Mouse (Mus musculus): Measurements from ENCODE around the gene Mcl1. TPM values are rescaled to one million over a fixed set of nuclear protein-coding genes. Genes with fewer than 3 reads are reported as not detected.

The Mcl1 gene
- polyA plus RNA-seq, 1 experiment from 2014 or later: 46.3 TPM

DNA sequence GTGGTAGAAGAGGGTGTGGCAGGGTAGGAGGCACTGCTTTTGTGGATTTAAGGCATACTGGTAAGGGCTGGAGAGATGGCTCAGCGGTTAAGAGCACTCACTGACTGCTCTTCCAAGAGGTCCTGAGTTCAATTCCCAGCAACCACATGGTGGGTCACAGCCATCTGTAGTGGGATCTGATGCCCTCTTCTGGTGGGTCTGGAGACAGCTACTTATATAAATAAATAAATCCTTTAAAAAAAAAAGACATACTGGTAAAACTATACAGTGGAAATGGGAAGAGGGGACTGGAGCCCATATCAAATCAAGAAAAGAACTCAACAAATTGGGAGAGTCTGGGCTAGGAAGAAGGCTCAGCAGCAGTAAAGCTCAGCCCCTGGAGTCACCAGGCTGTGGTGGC lies 18.9 kb upstream of the Mcl1 start:
- no peaks in the 10 kb centered on the region for H3K27me3 ChIP-seq (ENCODE audit: control insufficient read depth, insufficient read depth, low read length)
- H3K9me3 ChIP-seq (replicated peaks; ENCODE audit: control insufficient read depth, low read length): no peaks in the 10 kb centered on the region
- H3K4me1 ChIP-seq (ENCODE audit: control insufficient read depth, insufficient read depth, low read length): no peaks in the 10 kb centered on the region; the same call in 1 of the 2 replicates
- peaks cover 4% of the 10 kb centered on the region; the same call in 1 of the 2 replicates for H3K36me3 ChIP-seq (ENCODE audit: control insufficient read depth, insufficient read depth, low read length)
- H3K9ac ChIP-seq (ENCODE audit: low read depth, low read length): no peak overlapping the region
- no peak overlapping the region for H3K4me2 ChIP-seq
- H3K27ac ChIP-seq (ENCODE audit: low read depth, low read length): no peak overlapping the region
- no peak overlapping the region for H3K4me3 ChIP-seq (ENCODE audit: low read depth, low read length)
- 84% methylated on average over 1 of the region's 1 CpGs for WGBS (ENCODE audit: insufficient replicate concordance)
- no peak for ATAC-seq (replicated peaks; ENCODE audit: insufficient number of reproducible peaks, low FRiP score, low TSS enrichment)

DNA sequence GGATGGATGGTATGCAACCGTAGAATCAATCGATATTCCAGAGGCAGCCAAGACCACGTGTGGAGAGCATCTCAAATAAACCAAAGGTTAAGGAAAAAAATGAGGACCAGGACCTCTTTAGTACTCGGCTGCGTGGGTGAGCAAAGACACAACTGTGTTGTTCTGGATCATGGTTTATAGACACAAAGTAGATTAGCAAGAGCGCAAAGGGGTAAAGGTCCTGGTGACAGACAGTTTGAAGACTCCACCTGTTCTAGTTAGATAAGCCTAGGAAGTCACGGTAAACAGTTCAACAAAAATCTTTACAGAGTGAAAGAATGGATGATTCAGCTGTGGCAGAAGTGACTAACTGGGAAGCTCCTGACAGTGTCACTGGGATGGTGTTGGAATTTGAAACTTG lies 15.5 kb upstream of the Mcl1 start:
- H3K4me1 ChIP-seq (ENCODE audit: control insufficient read depth, insufficient read depth, low read length): no peaks in the 10 kb centered on the region; the same call in 1 of the 2 replicates
- H3K9ac ChIP-seq (ENCODE audit: low read depth, low read length): no peak overlapping the region
- peaks cover 4% of the 10 kb centered on the region; the same call in 1 of the 2 replicates for H3K36me3 ChIP-seq (ENCODE audit: control insufficient read depth, insufficient read depth, low read length)
- H3K9me3 ChIP-seq (replicated peaks; ENCODE audit: control insufficient read depth, low read length): no peaks in the 10 kb centered on the region
- no peak for ATAC-seq (replicated peaks; ENCODE audit: insufficient number of reproducible peaks, low FRiP score, low TSS enrichment)
- H3K27ac ChIP-seq (ENCODE audit: low read depth, low read length): no peak overlapping the region
- no peaks in the 10 kb centered on the region for H3K27me3 ChIP-seq (ENCODE audit: control insufficient read depth, insufficient read depth, low read length)
- WGBS (ENCODE audit: insufficient replicate concordance): 76% methylated on average over 7 of the region's 7 CpGs
- H3K4me2 ChIP-seq: no peak overlapping the region
- H3K4me3 ChIP-seq (ENCODE audit: low read depth, low read length): no peak overlapping the region

GRCm38 (mm10) chr3:95645313-95646235 lies 13.0 kb upstream of the Mcl1 start:
- Histone ChIP-seq H3K27ac (ENCODE audit: low read depth, low read length) (no peak overlapping the region), H3K4me1 (ENCODE audit: control insufficient read depth, insufficient read depth, low read length) (no peaks in the 10 kb centered on the region; the same call in 1 of the 2 replicates), H3K4me3 (ENCODE audit: low read depth, low read length) (no peak overlapping the region), H3K9ac (ENCODE audit: low read depth, low read length) (no peak overlapping the region), H3K9me3 (replicated peaks; ENCODE audit: control insufficient read depth, low read length) (no peaks in the 10 kb centered on the region), H3K27me3 (ENCODE audit: control insufficient read depth, insufficient read depth, low read length) (no peaks in the 10 kb centered on the region), H3K4me2 (no peak overlapping the region), H3K36me3 (ENCODE audit: control insufficient read depth, insufficient read depth, low read length) (no peaks in the 10 kb centered on the region)
- ATAC-seq (replicated peaks; ENCODE audit: insufficient number of reproducible peaks, low FRiP score, low TSS enrichment): no peak
- WGBS (ENCODE audit: insufficient replicate concordance): 51% methylated on average over 10 of the region's 10 CpGs

DNA sequence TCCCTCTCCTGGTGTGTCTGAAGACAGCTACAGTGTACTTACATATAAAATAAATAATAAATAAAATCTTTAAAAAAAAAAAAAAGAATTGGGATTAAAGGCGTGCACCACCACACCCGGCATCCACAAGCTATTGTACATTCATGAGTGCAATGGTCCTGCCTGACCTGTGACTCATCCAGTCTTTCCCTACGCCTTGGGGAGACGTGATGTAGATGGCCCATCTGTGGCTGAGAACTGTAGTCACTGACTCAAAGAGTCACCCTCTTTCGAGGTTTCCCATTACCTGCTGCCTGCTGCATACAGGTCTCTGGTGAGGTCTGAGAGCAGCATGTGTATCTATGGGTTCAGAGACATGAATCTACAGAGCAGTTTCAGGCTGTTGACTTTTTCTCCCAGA lies 10.6 kb upstream of the Mcl1 start:
- Histone ChIP-seq H3K27ac (ENCODE audit: low read depth, low read length) (no peak overlapping the region), H3K9ac (ENCODE audit: low read depth, low read length) (no peak overlapping the region), H3K36me3 (ENCODE audit: control insufficient read depth, insufficient read depth, low read length) (no peaks in the 10 kb centered on the region), H3K27me3 (ENCODE audit: control insufficient read depth, insufficient read depth, low read length) (no peaks in the 10 kb centered on the region), H3K4me2 (no peak overlapping the region), H3K9me3 (replicated peaks; ENCODE audit: control insufficient read depth, low read length) (no peaks in the 10 kb centered on the region), H3K4me1 (ENCODE audit: control insufficient read depth, insufficient read depth, low read length) (peaks cover 11% of the 10 kb centered on the region), H3K4me3 (ENCODE audit: low read depth, low read length) (no peak overlapping the region)
- 92% methylated on average over 5 of the region's 5 CpGs for WGBS (ENCODE audit: insufficient replicate concordance)
- no peak for ATAC-seq (replicated peaks; ENCODE audit: insufficient number of reproducible peaks, low FRiP score, low TSS enrichment)

GRCm38 (mm10) chr3:95650276-95651032 lies 8.1 kb upstream of the Mcl1 start:
- H3K4me1 ChIP-seq (ENCODE audit: control insufficient read depth, insufficient read depth, low read length): peaks cover 20% of the 10 kb centered on the region
- no peaks in the 10 kb centered on the region for H3K9me3 ChIP-seq (replicated peaks; ENCODE audit: control insufficient read depth, low read length)
- 61% methylated on average over 6 of the region's 6 CpGs for WGBS (ENCODE audit: insufficient replicate concordance)
- no peaks in the 10 kb centered on the region for H3K36me3 ChIP-seq (ENCODE audit: control insufficient read depth, insufficient read depth, low read length)
- H3K4me2 ChIP-seq: no peak overlapping the region
- H3K4me3 ChIP-seq (ENCODE audit: low read depth, low read length): no peak overlapping the region
- H3K9ac ChIP-seq (ENCODE audit: low read depth, low read length): no peak overlapping the region; the same call in 1 of the 2 replicates
- no peak for ATAC-seq (replicated peaks; ENCODE audit: insufficient number of reproducible peaks, low FRiP score, low TSS enrichment)
- H3K27me3 ChIP-seq (ENCODE audit: control insufficient read depth, insufficient read depth, low read length): no peaks in the 10 kb centered on the region
- peak overlapping the region; percentile 72 for H3K27ac ChIP-seq (ENCODE audit: low read depth, low read length)

DNA sequence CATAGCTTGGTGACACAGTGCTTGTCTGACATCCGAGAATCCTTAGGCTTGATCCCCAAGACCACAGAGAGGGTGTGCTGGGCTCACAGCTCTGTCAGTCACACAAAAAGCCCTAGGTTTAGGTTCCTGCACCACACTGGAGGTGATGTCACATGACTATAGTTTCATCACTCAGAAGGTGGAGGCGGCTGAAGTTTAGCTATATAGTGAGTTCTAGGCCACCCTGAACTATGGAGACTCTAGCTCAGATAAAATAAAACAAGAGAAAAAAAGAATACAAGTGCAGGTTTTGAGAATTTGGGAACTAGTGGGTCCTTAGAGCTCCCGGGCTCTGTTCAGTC lies 7.6 kb upstream of the Mcl1 start:
- Histone ChIP-seq H3K9me3 (replicated peaks; ENCODE audit: control insufficient read depth, low read length) (no peaks in the 10 kb centered on the region), H3K4me2 (no peak overlapping the region), H3K4me1 (ENCODE audit: control insufficient read depth, insufficient read depth, low read length) (peaks cover 20% of the 10 kb centered on the region), H3K4me3 (ENCODE audit: low read depth, low read length) (no peak overlapping the region), H3K36me3 (ENCODE audit: control insufficient read depth, insufficient read depth, low read length) (no peaks in the 10 kb centered on the region), H3K27me3 (ENCODE audit: control insufficient read depth, insufficient read depth, low read length) (no peaks in the 10 kb centered on the region), H3K27ac (ENCODE audit: low read depth, low read length) (peak overlapping the region; percentile 60), H3K9ac (ENCODE audit: low read depth, low read length) (no peak overlapping the region; the same call in 1 of the 2 replicates)
- 80% methylated on average over 3 of the region's 3 CpGs for WGBS (ENCODE audit: insufficient replicate concordance)
- no peak for ATAC-seq (replicated peaks; ENCODE audit: insufficient number of reproducible peaks, low FRiP score, low TSS enrichment)

DNA sequence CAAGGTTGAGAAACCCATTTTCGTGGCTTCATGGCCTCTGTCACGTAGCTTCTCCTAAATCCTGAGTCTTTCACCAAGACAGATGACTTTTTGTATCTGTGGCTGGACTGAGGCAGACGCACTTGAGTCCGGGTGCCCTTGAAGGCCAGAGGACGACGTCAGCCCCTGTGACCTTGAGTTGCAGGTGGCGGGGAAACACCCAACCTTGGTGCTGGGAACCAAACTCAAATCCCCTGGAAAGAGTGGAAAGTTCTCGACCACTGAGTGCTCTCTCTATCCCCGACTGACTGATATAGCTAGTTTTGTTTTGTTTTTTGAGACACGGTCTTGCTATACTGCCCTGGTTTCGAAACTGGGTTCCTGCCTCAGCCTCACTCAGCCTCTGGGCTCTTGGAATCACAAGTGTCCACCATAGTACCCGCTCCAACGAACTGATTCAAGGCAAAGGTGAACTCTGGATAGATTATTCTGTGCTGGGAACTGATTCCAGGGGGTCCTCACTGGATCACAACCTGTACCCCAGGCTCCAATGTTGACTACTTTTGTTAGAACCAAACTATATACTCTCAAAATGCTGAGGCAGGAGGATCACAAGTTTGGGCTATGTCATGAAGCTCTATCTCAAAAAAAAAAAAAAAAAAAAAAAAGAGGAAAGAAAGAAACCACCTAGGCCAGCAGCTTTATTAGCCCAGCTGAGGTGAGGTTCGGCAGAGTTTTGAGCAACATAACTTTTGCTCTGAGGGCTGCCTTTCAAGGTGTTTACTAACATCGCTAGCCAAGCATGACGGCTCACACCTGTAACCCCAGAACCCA lies 7.0 kb upstream of the Mcl1 start:
- H3K27me3 ChIP-seq (ENCODE audit: control insufficient read depth, insufficient read depth, low read length): no peaks in the 10 kb centered on the region
- H3K4me1 ChIP-seq (ENCODE audit: control insufficient read depth, insufficient read depth, low read length): peaks cover 20% of the 10 kb centered on the region
- H3K9ac ChIP-seq (ENCODE audit: low read depth, low read length): no peak overlapping the region
- H3K36me3 ChIP-seq (ENCODE audit: control insufficient read depth, insufficient read depth, low read length): no peaks in the 10 kb centered on the region
- H3K27ac ChIP-seq (ENCODE audit: low read depth, low read length): peak overlapping the region; percentile 60; the same call in 1 of the 2 replicates
- H3K4me2 ChIP-seq: no peak overlapping the region
- WGBS (ENCODE audit: insufficient replicate concordance): 85% methylated on average over 16 of the region's 16 CpGs
- H3K4me3 ChIP-seq (ENCODE audit: low read depth, low read length): no peak overlapping the region
- no peaks in the 10 kb centered on the region for H3K9me3 ChIP-seq (replicated peaks; ENCODE audit: control insufficient read depth, low read length)
- no peak for ATAC-seq (replicated peaks; ENCODE audit: insufficient number of reproducible peaks, low FRiP score, low TSS enrichment)

DNA sequence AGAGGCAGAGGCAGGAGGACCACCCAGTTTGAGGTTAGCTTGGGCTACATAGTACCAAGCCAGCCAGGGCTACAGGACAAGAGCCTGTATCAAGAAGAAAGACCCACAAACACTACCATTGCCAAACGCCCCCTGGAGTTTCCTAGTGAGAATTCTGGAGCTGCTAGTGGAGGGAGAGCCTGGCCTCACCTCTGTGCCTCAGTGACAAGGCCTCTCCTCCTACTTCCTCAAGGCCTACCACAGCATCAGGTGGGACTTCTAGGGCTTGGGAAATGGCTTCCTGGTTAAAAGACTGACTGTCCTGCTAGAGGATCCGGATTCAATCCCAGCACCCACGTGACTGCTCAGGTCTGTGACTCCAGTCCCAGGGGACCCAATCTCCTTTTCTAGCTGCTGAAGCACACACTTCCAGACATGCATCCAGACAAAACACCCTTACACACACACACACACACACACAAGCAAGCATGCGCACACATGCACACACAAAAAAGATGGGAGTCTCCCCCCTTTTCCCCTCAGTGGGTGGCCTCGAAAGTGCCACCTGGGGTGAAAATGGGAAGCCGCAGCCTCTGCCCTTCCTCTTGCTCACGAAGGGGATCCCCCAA lies 6.3 kb upstream of the Mcl1 start:
- WGBS (ENCODE audit: insufficient replicate concordance): 65% methylated on average over 7 of the region's 7 CpGs
- H3K36me3 ChIP-seq (ENCODE audit: control insufficient read depth, insufficient read depth, low read length): no peaks in the 10 kb centered on the region
- no peak overlapping the region for H3K9ac ChIP-seq (ENCODE audit: low read depth, low read length)
- no peak overlapping the region for H3K4me3 ChIP-seq (ENCODE audit: low read depth, low read length)
- no peaks in the 10 kb centered on the region for H3K9me3 ChIP-seq (replicated peaks; ENCODE audit: control insufficient read depth, low read length)
- H3K27me3 ChIP-seq (ENCODE audit: control insufficient read depth, insufficient read depth, low read length): no peaks in the 10 kb centered on the region
- H3K4me2 ChIP-seq: no peak overlapping the region
- no peak overlapping the region for H3K27ac ChIP-seq (ENCODE audit: low read depth, low read length)
- ATAC-seq (replicated peaks; ENCODE audit: insufficient number of reproducible peaks, low FRiP score, low TSS enrichment): no peak
- peaks cover 20% of the 10 kb centered on the region for H3K4me1 ChIP-seq (ENCODE audit: control insufficient read depth, insufficient read depth, low read length)

Data from heart, embryonic 11.5 days (tissue).